Mouse (Mus musculus) limb, embryonic 10.5 days (tissue): Measurements from ENCODE around the gene Zfp599. TPM values are rescaled to one million over a fixed set of nuclear protein-coding genes. Genes with fewer than 3 reads are reported as not detected.
"Not testable (repeated sequence)": the region's sequence is repeated elsewhere in the genome, so short reads cannot be mapped to it uniquely, and the experiment has no call there.

Experiments
- DNase-seq: peaks from one replicate; pipeline ENCODE4 v3.0.0-alpha.2; 2017; ENCODE audit warnings: low spot score
- H3K27ac ChIP-seq: fragments of 300-500 bp; sonication (generic); 2 replicates; pipeline ENCODE4 v1.5.1; 2016; ENCODE audit warnings: mild to moderate bottlenecking
- H3K27me3 ChIP-seq: fragments of 300-500 bp; sonication (generic); 2 replicates; pipeline ENCODE4 v1.6.1; 2016; ENCODE audit warnings: low read depth, mild to moderate bottlenecking; ENCODE audit not compliant: poor library complexity, severe bottlenecking
- H3K36me3 ChIP-seq: fragments of 300-500 bp; sonication (generic); 2 replicates; pipeline ENCODE4 v1.6.1; 2016; ENCODE audit warnings: mild to moderate bottlenecking, moderate library complexity
- H3K4me1 ChIP-seq: fragments of 300-500 bp; sonication (generic); 2 replicates; pipeline ENCODE4 v1.6.1; 2016
- H3K4me3 ChIP-seq: fragments of 300-500 bp; sonication (generic); 2 replicates; pipeline ENCODE4 v1.5.1; 2016; ENCODE audit warnings: mild to moderate bottlenecking, moderate library complexity
- H3K9me3 ChIP-seq: fragments of 300-500 bp; sonication (generic); replicated peaks from 2 replicates; pipeline ENCODE4 v1.6.1; 2016; ENCODE audit warnings: mild to moderate bottlenecking
- WGBS: fragments of 180-500 bp; shearing (Covaris S2); methylation state at CpG from one replicate; pipeline ENCODE4 v1.1.7; 2016; 5-methylcytosine and 5-hydroxymethylcytosine counted together
- polyA plus RNA-seq: library from polyadenylated mRNA; unstranded; fragments of >200 nt; fragmentation: Nextera tagmentation; extraction: Ambion mirVana; gene quantifications from 2 replicates; pipeline ENCODE4 v1.2.1, GENCODE M21; 2016

Gene Zfp599
- 8.7 and 9.5 TPM in 2 replicates for polyA plus RNA-seq

DNA sequence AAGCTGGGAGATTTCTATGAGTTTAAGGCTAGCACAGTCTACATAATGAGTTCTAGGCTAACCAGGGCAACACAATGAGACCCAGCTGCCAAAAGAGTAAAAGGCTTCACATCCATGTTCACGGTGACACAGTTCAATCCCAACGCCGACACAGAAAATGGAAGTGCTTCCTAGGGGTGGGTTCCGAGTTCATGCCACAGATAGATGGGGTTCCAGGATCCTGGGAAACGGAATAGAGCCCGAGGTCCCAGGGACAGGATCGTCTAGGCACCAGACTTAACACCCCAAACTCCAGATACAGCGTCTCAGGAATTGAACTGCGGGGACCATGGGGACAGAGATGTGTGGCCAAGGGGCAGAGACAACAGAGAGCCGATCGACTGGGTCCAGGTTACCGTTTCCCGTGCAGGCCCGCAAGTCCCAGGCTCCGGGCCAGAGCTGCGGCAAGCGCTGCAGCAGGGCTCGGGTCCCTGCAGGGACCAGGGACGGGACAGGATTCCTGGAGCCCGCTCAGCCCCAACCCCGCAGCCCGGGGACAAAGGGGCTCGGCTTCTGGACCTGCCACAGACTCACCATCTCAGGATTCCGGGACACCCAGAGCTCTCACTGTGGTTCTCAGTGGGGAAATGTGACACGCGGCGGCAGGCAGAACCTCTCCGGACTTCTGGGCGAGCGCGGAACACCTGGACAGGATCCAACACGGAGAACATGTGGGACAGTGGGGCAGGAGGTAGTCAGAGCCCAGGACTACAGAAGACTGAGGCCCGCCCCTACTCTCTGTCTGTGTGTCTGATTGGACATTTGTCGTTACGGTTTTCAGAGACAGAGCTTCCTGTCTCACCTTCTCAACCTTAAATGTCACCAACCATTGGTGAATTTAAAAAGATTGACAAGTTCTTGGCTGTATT lies at the start of gene Zfp599:
Gene Zfp599, minus strand, starts transcription at position 712 of the 908 bp plus-strand sequence.
- H3K4me3 ChIP-seq: peak within 1 kb of the TSS; percentile 85
- H3K9me3 ChIP-seq: 0 out of 2 replicates have a peak, but pooled peaks cover 7% of the 10 kb centered on the region
- peak within 1 kb of the TSS; percentile 92 for H3K27ac ChIP-seq
- H3K4me1 ChIP-seq: peaks cover 8% of the 10 kb centered on the region; the same call in 1 of the 2 replicates
- peak; percentile 76 for DNase-seq
- peaks cover 41% of the 10 kb centered on the region for H3K36me3 ChIP-seq
- WGBS: 3% methylated on average over 35 of the region's 35 CpGs
- H3K27me3 ChIP-seq: no peaks in the 10 kb centered on the region

DNA sequence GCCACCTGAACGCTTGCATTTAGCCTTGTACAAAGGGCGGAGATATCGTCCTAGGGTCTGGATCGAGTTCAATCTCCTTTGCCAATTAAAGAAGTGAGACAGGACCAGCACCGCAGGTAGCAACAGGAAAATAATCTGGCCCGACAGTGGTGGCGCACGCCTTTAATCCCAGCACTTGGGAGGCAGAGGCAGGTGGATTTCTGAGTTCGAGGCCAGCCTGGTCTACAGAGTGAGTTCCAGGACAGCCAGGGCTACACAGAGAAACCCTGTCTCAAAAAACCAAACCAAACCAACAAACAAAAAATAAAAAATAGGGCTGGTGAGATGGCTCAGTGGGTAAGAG lies 48.2 kb upstream of the Zfp599 start:
- DNase-seq: not testable (repeated sequence)
- WGBS: 22% methylated on average over 9 of the region's 9 CpGs
- peak overlapping the region; percentile 98 for H3K27ac ChIP-seq

DNA sequence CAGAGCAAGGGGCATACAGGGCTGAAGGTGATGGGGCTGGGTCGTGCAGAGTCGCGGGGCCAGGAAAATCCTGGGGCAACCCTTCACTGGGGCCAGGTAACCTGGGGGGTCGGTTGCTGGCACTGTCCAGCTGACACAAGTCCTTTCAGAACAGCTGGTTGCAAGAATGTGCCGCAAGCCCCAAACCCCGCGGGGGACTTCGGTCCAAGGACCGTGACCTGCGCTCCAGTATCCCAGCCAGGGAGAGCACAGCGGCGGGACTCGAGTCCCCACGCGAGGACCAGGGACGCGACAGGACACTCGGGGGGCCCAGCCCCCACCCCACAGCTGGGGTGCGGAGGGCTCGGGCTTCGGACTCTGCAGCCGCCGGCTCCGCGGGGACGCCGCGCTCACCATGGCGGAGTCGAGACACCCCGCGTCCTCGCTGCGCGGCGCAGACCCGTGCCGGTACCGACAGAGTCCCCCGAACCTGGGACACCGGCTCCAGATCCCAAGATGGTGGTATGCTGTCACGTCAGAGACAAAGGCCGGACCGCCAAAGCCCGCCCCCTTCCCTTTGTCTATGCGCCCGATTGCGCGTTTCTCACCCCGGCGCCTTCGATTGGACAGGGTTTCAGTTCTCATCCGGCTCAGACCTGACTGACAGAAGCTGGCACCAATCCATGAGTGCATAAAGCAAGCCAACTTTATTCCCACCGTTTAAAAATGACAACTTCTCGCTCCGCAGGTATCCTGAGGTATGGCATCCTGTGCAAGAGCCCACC lies 47.6 kb upstream of the Zfp599 start, which contains the start of gene Zfp810:
Gene Zfp810, minus strand, starts transcription at position 493 of the 764 bp plus-strand sequence.
- peaks cover 38% of the 10 kb centered on the region for H3K36me3 ChIP-seq
- peak within 1 kb of the TSS; percentile 89 for H3K4me3 ChIP-seq
- H3K27ac ChIP-seq: peak within 1 kb of the TSS; percentile 98
- peak; percentile 95 for DNase-seq
- H3K9me3 ChIP-seq: no peaks in the 10 kb centered on the region
- WGBS: under 1% methylated on average over 56 of the region's 56 CpGs
- H3K4me1 ChIP-seq: peaks cover 9% of the 10 kb centered on the region
- H3K27me3 ChIP-seq: no peaks in the 10 kb centered on the region

More for the DNA sequence above, 48.2 kb upstream of the Zfp599 start:
- H3K4me3 ChIP-seq: peak overlapping the region; percentile 89
- not testable (repeated sequence) for H3K27me3 ChIP-seq, H3K4me1 ChIP-seq, H3K9me3 ChIP-seq
- H3K36me3 ChIP-seq: peaks cover 32% of the 10 kb centered on the region

DNA sequence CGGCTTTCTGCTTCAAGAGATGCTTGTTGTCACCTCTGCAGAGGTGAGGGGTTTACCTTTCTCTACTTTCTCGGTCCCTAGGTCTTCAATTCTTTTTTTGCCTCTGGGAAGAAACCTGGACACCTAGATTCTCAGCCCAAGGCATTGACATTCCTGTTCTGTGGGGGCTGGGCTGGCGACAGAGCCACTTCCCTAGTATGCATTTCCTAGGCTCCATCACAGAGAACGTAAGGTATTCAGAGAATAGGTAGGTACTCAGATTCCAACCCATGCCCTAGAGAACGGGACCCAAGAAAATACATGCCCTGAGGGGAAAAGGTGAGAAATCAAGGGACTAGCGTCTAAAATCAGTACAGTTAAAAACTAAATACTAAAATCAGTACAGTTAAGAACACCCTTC lies 47.0 kb upstream of the Zfp599 start:
- H3K4me1 ChIP-seq: peaks cover 9% of the 10 kb centered on the region
- peak overlapping the region; percentile 98 for H3K27ac ChIP-seq
- no peaks in the 10 kb centered on the region for H3K27me3 ChIP-seq
- DNase-seq: peak; percentile 47
- H3K4me3 ChIP-seq: peak overlapping the region; percentile 89
- H3K9me3 ChIP-seq: no peaks in the 10 kb centered on the region
- H3K36me3 ChIP-seq: peaks cover 44% of the 10 kb centered on the region
- WGBS: 16% methylated on average over 6 of the region's 6 CpGs

DNA sequence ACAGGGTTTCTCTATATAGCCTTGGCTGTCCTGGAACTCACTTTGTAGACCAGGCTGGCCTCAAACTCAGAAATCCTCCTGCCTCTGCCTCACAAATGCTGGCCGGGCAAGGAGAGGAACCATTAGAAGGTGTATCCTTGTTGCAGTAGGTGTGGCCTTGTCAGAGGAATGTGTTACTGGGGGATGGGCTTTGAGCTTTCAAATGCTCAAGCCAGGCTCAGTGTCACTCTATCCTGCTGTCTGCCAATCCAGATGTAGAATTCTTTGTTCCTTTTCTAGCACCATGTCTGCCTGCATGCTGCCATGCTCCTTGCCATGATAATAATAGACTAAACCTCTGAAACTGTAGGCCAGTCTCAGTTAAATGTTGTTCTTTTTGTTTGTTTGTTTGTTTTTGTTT lies 42.5 kb upstream of the Zfp599 start:
- H3K36me3 ChIP-seq: peaks cover 87% of the 10 kb centered on the region
- H3K27ac ChIP-seq: no peak overlapping the region
- H3K4me1 ChIP-seq: peaks cover 9% of the 10 kb centered on the region
- WGBS: 100% methylated on average over 1 of the region's 1 CpGs
- H3K9me3 ChIP-seq: no peaks in the 10 kb centered on the region
- H3K4me3 ChIP-seq: no peak overlapping the region
- DNase-seq: no peak
- no peaks in the 10 kb centered on the region for H3K27me3 ChIP-seq

DNA sequence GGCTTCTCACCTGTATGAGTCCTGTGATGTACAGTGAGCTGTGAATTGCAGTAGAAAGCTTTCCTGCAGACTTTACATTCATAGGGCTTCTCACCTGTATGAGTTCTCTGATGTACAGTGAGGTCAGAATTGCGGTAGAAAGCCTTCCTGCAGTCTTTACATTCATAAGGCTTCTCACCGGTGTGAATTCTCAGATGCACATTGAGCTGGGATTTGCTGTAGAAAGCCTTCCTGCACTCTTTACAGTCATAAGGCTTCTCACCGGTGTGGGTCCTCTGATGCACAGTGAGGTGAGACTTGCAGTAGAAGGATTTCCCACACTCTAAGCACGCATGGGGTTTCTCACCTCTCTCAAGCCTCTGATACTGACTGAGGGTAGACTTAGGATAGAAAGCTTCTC lies 19.0 kb upstream of the Zfp599 start:
- 98% methylated on average over 4 of the region's 4 CpGs for WGBS
- DNase-seq: no peak
- H3K4me3 ChIP-seq: no peak overlapping the region
- H3K4me1 ChIP-seq: no peaks in the 10 kb centered on the region
- H3K36me3 ChIP-seq: peaks cover 95% of the 10 kb centered on the region
- H3K27me3 ChIP-seq: no peaks in the 10 kb centered on the region
- H3K9me3 ChIP-seq: peaks cover 51% of the 10 kb centered on the region
- H3K27ac ChIP-seq: no peak overlapping the region

DNA sequence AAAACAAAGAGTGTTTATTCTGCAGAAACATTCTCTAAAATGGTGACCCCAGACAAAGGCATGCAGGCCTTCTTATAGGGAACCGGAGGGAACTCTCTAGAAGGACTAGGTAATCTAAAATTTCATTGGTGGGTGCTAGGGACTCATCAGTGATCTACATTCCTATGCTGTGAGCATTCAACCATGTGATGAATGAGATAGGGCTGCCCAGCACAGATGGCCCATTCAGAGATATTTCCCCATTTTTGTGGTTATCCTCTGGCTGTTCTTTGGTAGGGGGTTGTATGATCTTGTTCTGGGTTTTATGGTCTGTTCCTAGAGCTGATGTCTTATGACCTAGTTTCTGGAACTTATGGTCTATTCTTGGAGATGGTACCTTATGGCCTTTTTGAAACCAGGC lies 9.2 kb upstream of the Zfp599 start:
- Histone ChIP-seq H3K36me3 (peaks cover 7% of the 10 kb centered on the region), H3K9me3 (no peaks in the 10 kb centered on the region), H3K4me1 (no peaks in the 10 kb centered on the region), H3K27ac (no peak overlapping the region), H3K27me3 (no peaks in the 10 kb centered on the region), H3K4me3 (no peak overlapping the region)
- WGBS: 95% methylated on average over 1 of the region's 1 CpGs
- no peak for DNase-seq

DNA sequence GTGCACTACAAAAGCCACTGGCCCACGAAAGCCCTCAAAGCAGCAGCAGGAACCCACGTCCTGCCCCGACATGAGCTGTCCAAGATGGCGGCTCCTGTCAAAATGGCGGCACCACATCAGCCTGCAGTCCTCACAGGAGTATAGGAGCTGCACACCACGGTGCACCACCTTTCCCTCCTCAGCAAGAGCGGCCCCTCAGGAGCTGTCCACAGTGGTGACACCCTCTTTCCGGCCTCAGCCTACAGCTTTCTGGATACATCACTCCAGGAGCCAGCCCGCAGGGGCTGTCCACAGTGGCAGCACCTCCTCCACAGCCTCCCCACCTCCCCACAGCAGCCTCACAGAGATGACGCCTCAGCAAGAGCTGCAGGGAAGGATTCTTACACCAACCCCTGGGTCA lies 2.9 kb upstream of the Zfp599 start:
- H3K9me3 ChIP-seq: no peaks in the 10 kb centered on the region
- no peaks in the 10 kb centered on the region for H3K27me3 ChIP-seq
- no peak for DNase-seq
- H3K4me1 ChIP-seq: peaks cover 8% of the 10 kb centered on the region; the same call in 1 of the 2 replicates
- H3K4me3 ChIP-seq: no peak overlapping the region
- peaks cover 9% of the 10 kb centered on the region for H3K36me3 ChIP-seq
- H3K27ac ChIP-seq: no peak overlapping the region
- WGBS: 88% methylated on average over 10 of the region's 10 CpGs

DNA sequence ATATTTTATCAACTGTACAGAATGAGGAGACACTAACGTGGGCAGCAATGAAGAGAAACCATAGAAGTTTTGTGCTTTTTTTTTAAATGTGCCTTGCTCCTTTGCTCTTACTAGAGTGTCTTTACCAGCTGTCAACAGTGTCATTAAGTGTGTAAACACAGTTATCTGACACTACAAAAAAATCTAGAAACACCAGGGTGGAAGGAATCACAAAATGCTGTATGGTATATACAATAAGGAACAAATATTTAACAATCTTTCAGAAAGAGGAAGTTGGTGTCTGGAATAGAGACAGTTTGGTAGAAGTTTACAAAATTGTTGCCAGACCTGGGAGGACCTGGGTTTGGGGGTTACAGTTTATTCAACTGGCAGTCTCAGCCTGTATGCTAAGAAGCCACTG lies 1.9 kb upstream of the Zfp599 start:
- no peak for DNase-seq
- H3K27ac ChIP-seq: no peak overlapping the region
- H3K9me3 ChIP-seq: no peaks in the 10 kb centered on the region
- peaks cover 19% of the 10 kb centered on the region for H3K36me3 ChIP-seq
- H3K4me1 ChIP-seq: peaks cover 8% of the 10 kb centered on the region; the same call in 1 of the 2 replicates
- no peak overlapping the region for H3K4me3 ChIP-seq
- H3K27me3 ChIP-seq: no peaks in the 10 kb centered on the region
- WGBS: 92% methylated on average over 1 of the region's 1 CpGs

DNA sequence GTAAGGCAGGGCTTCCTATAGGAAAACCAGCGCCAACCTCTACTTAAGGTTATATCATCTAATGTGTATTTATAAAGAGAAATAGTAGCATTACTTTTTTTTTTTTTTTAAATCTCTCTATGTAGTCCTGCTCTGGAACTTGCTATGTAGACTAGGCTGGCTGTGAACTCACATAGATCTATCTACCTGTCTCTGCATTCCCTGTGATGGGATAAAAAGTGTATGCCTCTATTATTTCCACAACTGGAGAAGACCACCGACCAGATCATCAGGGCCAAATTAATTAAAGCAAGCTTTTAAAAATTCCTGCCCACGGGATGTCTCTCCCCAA lies 362 bp upstream of the Zfp599 start:
- DNase-seq: no peak
- H3K4me3 ChIP-seq: peak overlapping the region; percentile 85
- H3K36me3 ChIP-seq: peaks cover 35% of the 10 kb centered on the region
- WGBS: 25% methylated on average over 3 of the region's 3 CpGs
- H3K27ac ChIP-seq: no peak overlapping the region
- peaks cover 8% of the 10 kb centered on the region; the same call in 1 of the 2 replicates for H3K4me1 ChIP-seq
- H3K9me3 ChIP-seq: 0 out of 2 replicates have a peak, but pooled peaks cover 7% of the 10 kb centered on the region
- no peaks in the 10 kb centered on the region for H3K27me3 ChIP-seq

DNA sequence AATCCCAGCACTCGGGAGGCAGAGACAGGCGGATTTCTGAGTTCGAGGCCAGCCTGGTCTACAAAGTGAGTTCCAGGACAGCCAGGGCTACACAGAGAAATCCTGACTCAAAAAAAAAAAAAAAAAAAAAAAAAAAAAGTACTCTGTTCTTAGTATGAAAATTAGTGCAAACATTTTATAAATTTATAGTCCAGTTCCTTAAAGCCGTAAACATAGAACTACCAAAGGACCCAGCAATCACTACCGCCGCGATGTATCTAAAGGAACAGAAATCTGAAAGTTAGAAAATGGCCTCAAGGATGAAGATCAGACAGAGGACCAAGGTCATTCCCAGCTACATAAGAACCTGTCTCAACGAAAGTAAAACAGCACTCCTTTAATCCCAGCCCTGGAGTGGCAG lies 911 bp downstream of the Zfp599 start:
- Histone ChIP-seq H3K27ac (peak overlapping the region; percentile 92; the same call in 1 of the 2 replicates), H3K36me3 (peaks cover 47% of the 10 kb centered on the region), H3K4me1 (peaks cover 8% of the 10 kb centered on the region; the same call in 1 of the 2 replicates), H3K27me3 (no peaks in the 10 kb centered on the region), H3K9me3 (0 out of 2 replicates have a peak, but pooled peaks cover 7% of the 10 kb centered on the region), H3K4me3 (peak overlapping the region; percentile 85)
- no peak for DNase-seq
- WGBS: 87% methylated on average over 8 of the region's 8 CpGs

DNA sequence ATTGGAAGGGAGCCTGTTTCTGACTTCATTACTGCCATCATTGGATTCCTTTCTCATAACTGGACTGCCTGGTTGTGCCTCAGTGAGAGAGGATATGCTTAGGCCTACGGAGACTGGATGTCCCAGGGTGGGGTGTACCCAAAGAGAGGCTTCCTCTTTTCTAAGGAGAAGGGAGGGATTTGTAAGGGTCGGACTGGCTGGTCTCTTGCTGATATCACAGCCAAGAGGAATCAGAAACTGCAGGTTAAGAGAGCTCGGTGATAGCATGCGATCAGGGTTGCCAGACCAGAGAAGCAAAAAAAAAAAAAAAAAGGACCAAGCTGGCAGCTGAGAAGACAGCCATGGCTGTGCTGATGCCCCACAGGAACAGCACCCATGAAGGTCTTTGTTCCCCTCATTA lies 3.1 kb downstream of the Zfp599 start:
- no peaks in the 10 kb centered on the region for H3K27me3 ChIP-seq
- H3K4me1 ChIP-seq: peaks cover 8% of the 10 kb centered on the region; the same call in 1 of the 2 replicates
- no peak for DNase-seq
- H3K36me3 ChIP-seq: peaks cover 69% of the 10 kb centered on the region
- 98% methylated on average over 4 of the region's 4 CpGs for WGBS
- no peak overlapping the region for H3K4me3 ChIP-seq
- no peak overlapping the region for H3K27ac ChIP-seq
- H3K9me3 ChIP-seq: peaks cover 7% of the 10 kb centered on the region; the same call in 1 of the 2 replicates

DNA sequence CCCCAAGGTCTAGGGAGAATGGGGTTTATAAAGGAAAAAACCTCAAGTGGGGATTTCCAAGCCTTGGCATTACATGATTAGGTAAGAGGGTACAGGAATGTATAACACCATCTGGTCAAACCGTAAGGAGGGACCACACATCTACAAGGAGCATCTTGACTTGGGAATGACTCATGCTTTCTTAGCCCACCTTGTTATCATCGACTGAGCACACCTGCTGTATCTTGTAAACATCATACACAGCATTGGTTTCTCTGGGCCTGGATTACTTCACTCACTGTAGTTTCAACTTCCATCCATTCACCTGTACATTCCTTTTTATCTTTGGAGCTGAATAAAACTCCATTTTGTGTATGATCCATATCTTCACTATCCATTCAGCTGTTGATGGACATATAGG lies 15.5 kb downstream of the Zfp599 start:
- H3K4me3 ChIP-seq: no peak overlapping the region
- WGBS: 83% methylated on average over 2 of the region's 2 CpGs
- no peak for DNase-seq
- no peak overlapping the region for H3K27ac ChIP-seq
- H3K36me3 ChIP-seq: peaks cover 96% of the 10 kb centered on the region
- peaks cover 9% of the 10 kb centered on the region for H3K9me3 ChIP-seq
- no peaks in the 10 kb centered on the region for H3K27me3 ChIP-seq
- H3K4me1 ChIP-seq: no peaks in the 10 kb centered on the region
